Mouse (Mus musculus) olfactory bulb, adult 2 months (tissue): ENCODE results near the gene Nbl1. TPM values are rescaled to one million over a fixed set of nuclear protein-coding genes. Genes with fewer than 3 reads are reported as not detected.

ENCODE experiments used
- H3K27ac ChIP-seq: fragments of 200-500 bp; 2 replicates; pipeline ENCODE4 v1.5.1; 2012; ENCODE audit warnings: low read depth, low read length; ENCODE audit not compliant: insufficient read depth
- H3K4me1 ChIP-seq: fragments of 200-500 bp; 2 replicates; pipeline ENCODE4 v1.6.1; 2012; ENCODE audit warnings: low read length; ENCODE audit not compliant: control insufficient read depth, insufficient read depth
- H3K4me3 ChIP-seq: fragments of 200-500 bp; 2 replicates; pipeline ENCODE4 v1.5.1; 2012; ENCODE audit warnings: mild to moderate bottlenecking, low read depth, low read length, moderate library complexity; ENCODE audit not compliant: insufficient read depth
- CTCF ChIP-seq: fragments of 200-500 bp; IDR thresholded peaks from 2 replicates; pipeline ENCODE4 v1.5.1; 2012; ENCODE audit warnings: low read depth, mild to moderate bottlenecking, low read length, moderate library complexity; ENCODE audit not compliant: insufficient read depth
- POLR2A ChIP-seq: fragments of 200-500 bp; IDR thresholded peaks from 2 replicates; pipeline ENCODE4 v1.6.1; 2012; ENCODE audit warnings: mild to moderate bottlenecking, low read depth, low read length, moderate library complexity; ENCODE audit not compliant: insufficient read depth
- WGBS: fragments of 180-500 bp; shearing (Covaris S2); methylation state at CpG from one replicate; pipeline ENCODE4 v1.1.7; 2018; 5-methylcytosine and 5-hydroxymethylcytosine counted together
- polyA plus RNA-seq: library from polyadenylated mRNA; stranded (reverse); fragments of >200 nt; gene quantifications from 2 replicates; pipeline ENCODE4 v1.2.4, GENCODE M21; 2012; ENCODE audit warnings: low replicate concordance; ENCODE audit not compliant: missing spikeins, insufficient read depth, insufficient read length

The Nbl1 gene
- polyA plus RNA-seq, 1 experiment = not detected

DNA sequence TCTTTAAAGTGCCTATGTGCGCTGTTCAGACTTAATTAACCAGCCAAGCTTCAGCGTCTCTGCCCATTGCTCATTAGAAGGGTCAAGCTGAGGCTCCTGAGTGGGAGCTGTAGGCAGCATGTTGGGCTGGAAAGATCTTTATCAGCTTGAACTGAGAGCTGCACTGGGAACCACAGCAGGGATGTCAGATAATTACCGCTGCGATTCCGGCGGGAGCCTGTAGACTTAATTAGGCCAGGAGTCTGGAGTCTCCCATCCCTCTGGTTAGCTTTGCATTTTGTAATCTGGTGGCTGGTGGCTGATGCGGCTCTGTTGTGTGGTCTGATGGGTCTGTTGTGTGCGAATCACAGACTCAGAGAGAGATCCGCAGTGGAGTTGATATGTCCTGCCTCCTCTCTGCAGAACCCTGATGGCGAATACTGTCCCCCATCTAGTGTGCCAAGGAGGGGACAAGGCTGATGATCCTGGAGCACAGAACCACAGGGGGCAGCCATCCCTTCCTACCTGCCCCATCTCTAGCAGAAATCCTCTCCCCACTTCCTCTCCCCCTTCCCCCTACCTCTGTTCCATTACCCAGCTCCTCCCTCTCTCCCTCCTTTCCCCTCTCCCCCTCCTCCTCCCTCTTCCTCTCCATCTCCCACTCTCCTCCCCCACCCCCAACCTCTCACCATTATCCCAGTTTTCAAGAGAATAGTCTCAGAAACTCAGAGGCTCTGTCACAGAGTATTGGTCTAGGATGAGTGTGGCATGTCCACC lies 52.5 kb downstream of the Nbl1 start:
- peaks cover 16% of the 10 kb centered on the region; the same call in 1 of the 2 replicates for H3K4me1 ChIP-seq
- WGBS = 14% methylated on average over 10 of the region's 10 CpGs
- no peak for TF ChIP-seq CTCF
- no peak for TF ChIP-seq POLR2A
- H3K4me3 ChIP-seq = no peak overlapping the region
- no peak overlapping the region for H3K27ac ChIP-seq

DNA sequence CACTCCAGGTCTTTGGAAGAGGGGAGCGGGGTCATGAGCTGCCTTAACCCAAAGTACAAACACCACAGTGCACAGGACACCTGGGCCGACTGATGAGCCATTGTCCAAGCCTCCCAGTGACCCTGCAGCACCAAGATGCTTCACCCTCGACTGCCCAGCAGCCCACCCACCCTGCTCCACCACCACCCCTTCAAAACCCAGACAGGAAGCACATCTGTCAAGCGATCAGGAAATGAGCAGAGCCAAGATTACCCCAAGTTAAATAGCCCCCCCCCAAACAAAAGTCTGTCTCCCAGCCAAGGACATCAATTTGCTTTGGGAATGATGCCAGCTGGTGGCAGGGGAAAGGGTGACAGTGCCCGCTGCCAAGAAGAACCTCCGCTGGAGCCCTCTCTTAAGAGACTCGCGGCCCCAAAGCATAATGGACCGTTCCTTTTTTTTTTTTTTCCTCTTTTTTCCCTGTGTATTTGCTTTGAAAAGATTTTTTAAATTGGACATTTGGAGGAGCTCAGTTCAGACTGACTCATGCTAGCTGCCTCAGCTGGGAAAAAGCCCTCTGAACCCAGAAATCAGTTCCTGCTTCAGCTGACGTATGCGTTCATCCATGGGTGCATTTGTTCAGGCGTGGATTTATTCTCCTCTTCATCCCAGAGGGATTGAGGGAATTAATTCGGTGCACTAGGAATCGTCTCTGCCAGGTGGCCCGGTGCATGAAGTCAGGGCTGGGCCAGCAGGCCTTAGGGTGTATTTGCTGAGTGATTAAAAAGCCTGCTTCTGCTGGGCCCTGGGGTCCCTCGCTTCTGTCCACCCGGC lies 54.8 kb downstream of the Nbl1 start:
- Histone ChIP-seq H3K4me1 (peaks cover 20% of the 10 kb centered on the region), H3K4me3 (no peak overlapping the region), H3K27ac (no peak overlapping the region)
- TF ChIP-seq POLR2A (no peak), CTCF (no peak)
- 16% methylated on average over 17 of the region's 17 CpGs for WGBS

DNA sequence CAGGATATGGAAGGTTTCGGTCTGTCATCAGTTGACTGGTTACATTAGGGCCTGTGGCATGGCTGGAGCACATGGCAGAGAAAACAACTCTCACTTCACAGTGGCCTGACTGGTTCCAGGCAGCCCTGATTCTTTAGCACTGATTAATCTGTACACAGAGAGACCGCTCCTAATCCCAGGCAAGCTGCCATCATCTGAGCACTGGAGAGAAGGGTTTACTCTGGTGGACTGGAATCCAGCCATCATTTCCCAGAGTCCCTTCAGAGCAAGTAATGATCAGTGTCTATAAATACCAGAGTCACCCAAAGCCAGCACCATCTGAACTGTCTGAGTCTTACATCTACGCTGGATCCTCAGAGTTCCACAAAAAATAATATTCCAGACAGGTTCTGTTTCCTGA lies 57.0 kb downstream of the Nbl1 start:
- Histone ChIP-seq H3K27ac (no peak overlapping the region), H3K4me3 (no peak overlapping the region), H3K4me1 (peaks cover 20% of the 10 kb centered on the region)
- TF ChIP-seq CTCF (no peak), POLR2A (no peak)
- WGBS = 83% methylated on average over 3 of the region's 3 CpGs

- peaks cover 15% of the 10 kb centered on the region for H3K4me1 ChIP-seq
- TF ChIP-seq CTCF (no peak), POLR2A (no peak)
- no peak overlapping the region for H3K27ac ChIP-seq
- no peak overlapping the region for H3K4me3 ChIP-seq
- 100% methylated on average over 3 of the region's 3 CpGs for WGBS
These were observed 57.9 kb downstream of the Nbl1 start for GRCm38 (mm10) chr4:139034942-139035341.

DNA sequence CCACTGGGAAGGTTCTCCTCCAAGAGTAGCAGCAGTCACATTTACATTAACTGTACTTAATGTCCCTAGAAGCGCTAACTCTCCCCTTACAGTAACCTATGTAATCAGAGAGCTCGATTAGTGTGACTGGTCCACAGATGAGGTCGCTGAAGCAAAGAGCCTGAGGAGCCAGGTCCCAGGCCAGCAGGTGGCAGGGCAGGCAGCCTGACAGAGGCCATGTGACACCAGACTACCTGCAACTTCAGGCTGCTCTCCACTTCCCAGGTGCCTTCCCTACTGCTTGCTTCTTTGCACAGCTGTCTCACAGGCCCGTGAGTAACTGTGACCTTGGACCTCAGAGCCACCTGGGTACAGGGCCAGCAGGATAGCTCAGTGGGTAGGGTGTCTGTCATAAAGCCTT lies 58.3 kb downstream of the Nbl1 start:
- TF ChIP-seq CTCF (no peak), POLR2A (no peak)
- Histone ChIP-seq H3K4me3 (no peak overlapping the region), H3K4me1 (peaks cover 15% of the 10 kb centered on the region), H3K27ac (no peak overlapping the region)
- WGBS = 76% methylated on average over 4 of the region's 4 CpGs

DNA sequence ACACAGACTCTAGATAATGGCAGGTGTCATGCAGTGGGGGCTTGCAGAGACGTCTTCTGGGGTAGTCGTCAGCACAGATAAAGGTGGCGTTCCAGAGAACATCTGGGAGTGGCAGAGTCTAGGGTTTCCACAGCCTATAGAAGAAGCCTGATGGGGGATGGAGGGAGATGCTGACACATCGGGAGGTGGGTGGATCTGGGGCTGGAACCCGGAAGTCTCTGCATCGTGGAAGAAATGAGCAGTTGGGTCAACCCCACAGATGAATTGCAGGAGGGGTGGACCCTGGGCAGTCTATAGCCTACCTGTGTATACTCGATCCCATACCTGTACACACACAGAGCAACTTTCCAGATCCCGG lies 58.8 kb downstream of the Nbl1 start:
- 75% methylated on average over 8 of the region's 8 CpGs for WGBS
- H3K27ac ChIP-seq = no peak overlapping the region

DNA sequence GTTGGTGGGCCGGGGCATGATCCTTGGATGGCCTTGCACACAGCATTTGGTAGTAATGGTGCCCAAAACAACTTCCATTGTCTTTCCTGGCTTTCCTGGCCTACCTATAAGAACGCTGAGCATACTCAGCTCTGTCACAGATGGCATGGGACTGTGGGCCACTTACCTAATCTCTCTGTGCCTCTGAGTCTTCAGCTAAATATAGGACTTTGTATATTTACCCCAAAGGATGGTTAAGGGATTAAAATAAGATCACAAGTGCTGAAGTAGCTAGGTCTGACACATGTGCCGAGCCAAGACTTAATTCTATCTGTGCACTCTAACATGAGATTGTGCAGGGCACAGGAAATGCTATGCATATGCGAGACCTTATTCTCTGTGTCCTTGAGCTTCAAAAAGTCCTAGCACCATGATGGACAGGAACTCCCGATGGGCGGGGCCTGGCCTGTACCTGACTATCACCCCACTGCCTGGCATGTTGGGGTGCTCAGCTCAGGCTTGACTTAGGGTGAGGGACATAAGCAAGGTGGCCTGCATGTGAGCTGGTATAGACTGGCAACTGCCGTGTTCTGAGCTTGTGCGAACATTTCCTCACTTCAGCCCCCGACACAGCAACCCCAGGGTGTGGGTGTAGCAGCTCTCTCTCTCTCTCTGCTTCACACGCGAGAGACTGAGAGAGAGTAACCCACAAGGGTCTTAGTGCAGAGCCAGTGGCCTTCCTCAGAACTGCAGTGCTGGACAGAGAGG lies 59.4 kb downstream of the Nbl1 start:
- Histone ChIP-seq H3K4me1 (peaks cover 12% of the 10 kb centered on the region), H3K27ac (no peak overlapping the region), H3K4me3 (no peak overlapping the region)
- 86% methylated on average over 11 of the region's 11 CpGs for WGBS
- TF ChIP-seq CTCF (no peak), POLR2A (no peak)

More for the DNA sequence above, 58.8 kb downstream of the Nbl1 start:
- peaks cover 15% of the 10 kb centered on the region for H3K4me1 ChIP-seq
- no peak overlapping the region for H3K4me3 ChIP-seq
- no peak for TF ChIP-seq POLR2A
- TF ChIP-seq CTCF = no peak

GRCm38 (mm10) chr4:139032521-139032920 lies 60.3 kb downstream of the Nbl1 start:
- H3K4me3 ChIP-seq = no peak overlapping the region
- no peak overlapping the region for H3K27ac ChIP-seq
- 66% methylated on average over 12 of the region's 12 CpGs for whole genome bisulfite sequencing
- peaks cover 4% of the 10 kb centered on the region for H3K4me1 ChIP-seq
- TF ChIP-seq POLR2A (no peak), CTCF (no peak)

Other genes starting within 250 kb of the Nbl1 start
- gene Pla2g5, start 229.5 kb downstream of the Nbl1 start, polyA plus RNA-seq = not detected in 2 replicates
- not detected in 2 replicates for gene Gm13030, start 219.0 kb downstream of the Nbl1 start, polyA plus RNA-seq
- gene Pla2g2e, start 215.1 kb downstream of the Nbl1 start, polyA plus RNA-seq = not detected in 2 replicates
- gene Otud3, start 179.0 kb downstream of the Nbl1 start, polyA plus RNA-seq = not detected in 2 replicates
- gene Rnf186, start 125.9 kb downstream of the Nbl1 start, polyA plus RNA-seq = not detected in 2 replicates
- not detected in 2 replicates for gene Tmco4, start 120.1 kb downstream of the Nbl1 start, polyA plus RNA-seq
- gene Htr6, start 17.4 kb downstream of the Nbl1 start, polyA plus RNA-seq = not detected in 2 replicates
- gene Minos1, start 38.1 kb upstream of the Nbl1 start, polyA plus RNA-seq = not detected in 2 replicates
- 218 and 336 TPM in 2 replicates for gene Capzb, start 99.9 kb upstream of the Nbl1 start, polyA plus RNA-seq
- gene Pqlc2, start 217.7 kb upstream of the Nbl1 start, polyA plus RNA-seq = not detected in 2 replicates
- gene Akr7a5, start 217.8 kb upstream of the Nbl1 start, polyA plus RNA-seq = not detected in 2 replicates